In the genomic region with DNA sequence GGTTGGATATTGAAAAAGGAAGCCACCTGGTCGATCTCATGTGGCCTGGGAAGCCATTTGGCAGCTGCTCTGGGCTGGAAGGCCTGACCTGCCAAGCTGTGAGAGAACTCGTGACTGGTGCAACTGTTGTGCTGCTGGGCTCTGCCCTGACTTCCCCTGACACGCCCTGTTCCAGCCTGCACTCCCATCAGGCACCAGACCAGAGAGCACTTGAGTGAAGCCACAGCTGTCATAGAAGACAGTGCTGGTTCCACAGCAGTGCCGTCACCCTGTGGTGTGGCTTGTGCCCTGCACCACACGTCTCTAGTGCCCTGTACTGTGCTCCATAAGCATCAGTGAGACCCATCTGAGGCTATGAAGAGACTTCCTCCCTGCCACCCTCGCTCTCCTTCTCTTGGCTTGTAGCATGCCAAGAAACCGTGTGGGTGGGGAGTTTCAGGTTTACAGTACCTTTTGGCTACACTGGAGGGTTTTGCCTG, we compare ENCODE assay signal across 8 mouse cellular contexts.
DNase-seq lines count a peak whose midpoint lies in the region; ATAC-seq and TF ChIP-seq lines count a peak whose summit lies in the region.

No protein-coding gene starts in this region.

- ATAC-seq in lung, embryonic 15.5 days (ENCODE audit: borderline replicate concordance, extremely low read depth, low FRiP score, low TSS enrichment): no peak

- DNase-seq in adrenal gland, adult 8-10 months: peak; percentile 41
- DNase-seq in adrenal gland, adult 18-20 months (ENCODE audit: low spot score in 2 of 2): no peak
- peak; percentile 76 for DNase-seq in 3134 (ENCODE audit: extremely low read depth, insufficient read length, low spot score)
- DNase-seq in cerebellum, adult 2 months: peak; percentile 47 to 70
- DNase-seq in heart, postnatal 25 days (ENCODE audit: low spot score): peak; percentile 77
- peak; percentile 36 for DNase-seq in telencephalon, adult 2 months (ENCODE audit: low read depth, low spot score)
- no peak for DNase-seq in testis, postnatal 14 days (ENCODE audit: low spot score)

- WGBS in cerebellum, adult 2 months: 21% methylated on average over 7 of the region's 7 CpGs
- 67% methylated on average over 7 of the region's 7 CpGs for WGBS in lung, embryonic 15.5 days

- H3K4me1 ChIP-seq in cerebellum, adult 2 months (ENCODE audit: control insufficient read depth, insufficient read depth, low read length): peaks cover 35% of the 10 kb centered on the region
- peaks cover 41% of the 10 kb centered on the region for H3K4me1 ChIP-seq in lung, embryonic 15.5 days

- TF ChIP-seq CTCF in cerebellum, adult 2 months (IDR thresholded peaks at IDR 0.05; ENCODE audit: borderline replicate concordance, insufficient read depth, low read depth, low read length): no peak

- H3K27me3 ChIP-seq in cerebellum, adult 2 months (ENCODE audit: control insufficient read depth, insufficient read depth, low read length): no peaks in the 10 kb centered on the region
- H3K27me3 ChIP-seq in lung, embryonic 15.5 days: no peaks in the 10 kb centered on the region

- no peaks in the 10 kb centered on the region for H3K9me3 ChIP-seq in lung, embryonic 15.5 days

- H3K36me3 ChIP-seq in lung, embryonic 15.5 days: no peaks in the 10 kb centered on the region

- H3K9ac ChIP-seq in lung, embryonic 15.5 days: no peak overlapping the region

- no peak overlapping the region for H3K4me3 ChIP-seq in cerebellum, adult 2 months (replicated peaks; ENCODE audit: insufficient read depth, low read depth, low read length)
- H3K4me3 ChIP-seq in lung, embryonic 15.5 days: no peak overlapping the region

- intact Hi-C loops in heart, postnatal 25 days (cut with DNase I): loop anchor here (2.0 to 5.0 kb wide), 4 partner anchors 40 to 138 kb away; no protein-coding TSS in a partner anchor

- TF ChIP-seq POLR2A in cerebellum, adult 2 months (IDR thresholded peaks at IDR 0.05; ENCODE audit: borderline replicate concordance, insufficient read depth, low read length): no peak

- no peak overlapping the region for H3K27ac ChIP-seq in cerebellum, adult 2 months (ENCODE audit: insufficient read depth, low read length)
- peak overlapping the region; percentile 39 for H3K27ac ChIP-seq in lung, embryonic 15.5 days

- no peak overlapping the region for H3K4me2 ChIP-seq in lung, embryonic 15.5 days

Comparison
In these comparisons a context has a peak if more than half of its experiments do, and no peak if none do; other contexts are left out.
1. DNase-seq: peak in adrenal gland, adult 8-10 months (single experiment), 3134 (single experiment), cerebellum, adult 2 months (2 of 2), heart, postnatal 25 days (single experiment) and telencephalon, adult 2 months (single experiment); none in adrenal gland, adult 18-20 months (0 of 2) and testis, postnatal 14 days (single experiment).